Mouse (Mus musculus) adrenal gland, postnatal 36 days (tissue): ENCODE results near the gene Supt5. TPM values are rescaled to one million over a fixed set of nuclear protein-coding genes. Genes with fewer than 3 reads are reported as not detected.

Experiments used
- DNase-seq, 2 experiments: peaks; one replicate each; pipeline ENCODE4 v3.0.0; 2021; ENCODE audit warnings: mixed read lengths in 1 of 2
- total RNA-seq, 2 experiments: library from RNA; stranded (reverse); gene quantifications; 2 replicates each; pipeline ENCODE4 v1.2.3; 2021

Supt5 gene
- total RNA-seq, 2 experiments from 2014 or later: 122 to 287 TPM

- DNase-seq: no peak
Observed at GRCm38 (mm10) chr7:28353267-28353666, 14.7 kb upstream of the Supt5 start.

DNA sequence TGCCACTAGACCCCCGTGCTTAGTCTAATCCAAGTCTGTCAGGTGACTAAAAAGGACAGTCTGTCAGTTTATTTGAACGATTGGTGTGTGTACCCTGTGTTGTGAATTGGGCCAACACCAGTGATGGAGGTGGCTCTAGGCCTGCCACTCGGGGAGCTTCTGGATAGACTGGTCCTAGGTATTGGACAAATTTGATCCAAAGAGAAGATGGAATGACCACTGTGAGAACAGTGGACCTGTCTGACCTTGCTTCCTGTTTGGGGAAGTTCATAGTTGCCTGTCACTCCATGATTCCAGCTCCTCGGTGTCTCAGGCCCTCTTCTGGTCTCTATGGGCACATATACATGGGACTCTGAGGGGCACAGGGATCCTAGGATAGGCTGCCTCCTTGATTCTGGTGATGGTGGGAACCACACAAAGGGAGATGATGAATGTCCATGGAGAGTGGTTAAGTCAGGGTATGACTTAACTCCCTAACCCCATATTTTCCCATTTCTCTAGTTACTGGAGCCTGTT is 13.2 kb upstream of the Supt5 start:
- DNase-seq: no peak

DNA sequence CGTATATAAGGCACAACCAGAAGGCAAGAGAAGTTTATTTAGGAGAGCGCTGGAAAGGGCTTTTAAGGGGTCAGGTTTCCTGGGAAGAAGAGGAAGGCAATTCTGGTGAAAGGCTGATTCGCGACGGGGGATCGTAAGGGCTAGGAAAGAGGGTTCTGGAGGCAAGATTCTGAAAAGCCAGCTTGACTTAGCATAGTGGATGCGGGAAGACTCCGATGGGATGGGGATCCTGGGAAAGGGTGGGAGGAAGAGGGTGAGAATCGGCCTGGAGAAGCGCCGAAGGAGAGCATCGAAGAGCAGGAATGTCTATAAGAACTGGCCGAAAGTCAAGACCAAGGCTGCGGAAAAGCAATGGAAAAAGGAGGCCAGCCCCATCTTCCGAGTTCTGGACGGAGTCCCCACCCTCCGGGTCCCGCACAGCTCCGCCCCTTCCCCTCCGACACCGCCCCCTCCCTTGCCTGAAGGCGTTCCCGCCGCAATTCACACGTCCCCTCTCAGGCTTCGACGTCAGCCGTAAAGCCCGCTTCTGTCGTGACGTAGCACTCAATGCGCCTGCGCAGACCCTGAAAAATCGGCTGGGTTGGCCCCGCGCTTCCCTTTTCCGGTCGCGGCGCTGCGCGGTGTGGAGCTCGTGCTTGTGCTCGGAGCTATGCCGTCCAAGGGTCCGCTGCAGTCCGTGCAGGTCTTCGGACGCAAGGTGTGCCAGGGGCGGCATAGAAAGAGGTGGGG is 11.8 kb upstream of the Supt5 start, which contains the start of gene Rps16:
Rps16 (plus strand) TSS at position 498 of the 729 bp plus-strand sequence.
- peak; percentile 98 to 99 for DNase-seq

DNA sequence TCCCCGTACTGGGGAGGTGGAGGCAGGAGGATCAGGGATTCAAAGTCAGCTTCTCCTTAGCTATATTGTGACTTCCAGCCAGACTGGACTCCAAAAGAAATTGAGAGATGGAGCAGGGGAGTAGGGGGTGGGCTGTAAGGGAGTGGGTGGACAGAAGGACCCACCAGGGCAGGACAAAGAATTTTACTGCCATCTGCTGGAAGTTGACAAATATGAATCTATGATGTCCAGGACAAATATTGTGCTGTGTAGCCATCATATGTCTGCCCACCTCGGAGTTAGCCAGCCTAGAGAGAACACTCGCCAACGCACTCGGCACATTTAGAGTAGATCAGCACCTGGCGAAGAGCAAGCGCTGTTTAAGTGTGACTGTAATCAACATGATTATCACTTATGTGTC is 10.1 kb upstream of the Supt5 start:
- no peak for DNase-seq

DNA sequence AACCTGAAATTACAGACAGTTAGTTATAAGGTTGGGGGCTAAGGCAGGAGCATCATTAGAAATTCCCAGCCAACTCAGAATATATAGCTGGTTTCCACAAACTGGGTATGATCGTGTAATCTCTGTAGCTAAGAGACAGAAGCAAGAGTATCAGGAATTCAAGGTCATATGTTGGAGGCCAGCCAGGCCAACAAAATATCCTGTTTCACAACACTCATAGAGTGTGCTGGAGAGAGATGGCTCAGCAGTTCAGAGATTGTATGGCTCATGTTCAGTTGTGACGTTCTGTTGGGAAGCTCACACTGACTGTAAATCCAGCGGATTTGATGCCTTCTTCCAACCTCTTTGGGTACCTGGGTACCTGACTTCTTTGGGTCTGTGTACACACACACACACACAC is 9.2 kb upstream of the Supt5 start:
- DNase-seq: peak; percentile 81 to 86

GRCm38 (mm10) chr7:28344637-28345036 is 6.1 kb upstream of the Supt5 start:
- DNase-seq: peak; percentile 71 to 73

GRCm38 (mm10) chr7:28341381-28341780 is 2.8 kb upstream of the Supt5 start:
- no peak for DNase-seq

GRCm38 (mm10) chr7:28339213-28339917 is 819 bp upstream of the Supt5 start:
- DNase-seq: peak; percentile 71 to 75

DNA sequence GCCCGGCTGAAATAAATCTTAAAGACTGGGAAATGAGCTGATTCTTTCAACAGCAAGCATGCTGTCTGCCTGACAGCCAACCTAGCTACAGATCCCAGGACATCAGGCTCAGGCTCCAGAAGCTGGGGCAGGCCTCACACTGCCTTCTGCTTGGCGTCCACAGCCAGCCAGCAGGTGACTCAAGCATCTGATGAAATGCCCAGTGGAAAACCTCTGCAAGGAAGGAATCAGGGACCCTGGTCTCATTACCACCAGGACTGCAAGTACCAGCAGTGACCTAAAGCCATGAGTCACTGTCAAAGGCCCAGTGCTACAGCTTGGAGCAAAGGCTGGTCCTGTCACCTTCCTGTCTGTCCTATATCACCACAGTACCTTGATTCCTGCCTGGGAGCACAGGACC is 3.1 kb downstream of the Supt5 start:
- DNase-seq: peak; percentile 52 to 62

GRCm38 (mm10) chr7:28334534-28334933 is 4.0 kb downstream of the Supt5 start:
- DNase-seq: no peak

DNA sequence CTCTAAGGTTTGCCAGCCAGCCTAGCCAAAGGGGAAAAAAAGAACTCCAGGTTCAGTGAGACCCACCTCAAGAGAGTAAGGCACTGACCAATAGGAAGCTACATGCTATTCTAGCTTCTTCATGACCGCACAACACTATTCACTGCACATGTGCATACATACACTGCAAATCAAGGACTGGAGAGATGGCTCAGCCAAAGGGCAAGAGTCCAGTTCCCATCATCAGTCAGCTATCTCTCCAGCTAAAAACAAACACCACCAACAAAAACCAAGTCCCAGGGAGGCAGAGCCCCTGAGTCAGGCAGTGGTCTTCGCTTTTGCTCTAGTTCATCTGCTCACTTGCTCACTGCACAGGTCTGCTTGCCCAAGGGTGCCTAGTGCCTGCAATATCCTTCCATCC is 10.3 kb downstream of the Supt5 start:
- no peak for DNase-seq

GRCm38 (mm10) chr7:28326457-28326856 is 12.1 kb downstream of the Supt5 start:
- DNase-seq: no peak

DNA sequence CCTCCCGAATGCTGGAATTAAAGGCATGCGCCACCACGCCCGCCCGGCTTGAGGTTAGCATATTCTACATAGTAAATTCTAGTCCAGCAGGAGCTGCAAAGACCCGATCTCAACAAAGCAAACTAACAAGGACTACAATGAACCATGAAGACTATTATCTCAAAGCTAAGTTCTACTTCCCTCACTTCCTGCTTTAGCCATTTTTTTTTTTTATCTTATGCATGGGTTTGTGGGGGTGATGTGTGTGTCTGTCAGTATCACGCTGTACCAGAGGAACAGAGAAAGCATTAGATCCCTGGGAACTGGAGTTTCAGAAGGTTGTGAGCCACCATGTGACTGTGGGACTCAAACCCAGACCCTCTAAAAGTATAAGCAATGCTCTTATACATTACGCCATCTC is 13.3 kb downstream of the Supt5 start:
- no peak for DNase-seq

DNA sequence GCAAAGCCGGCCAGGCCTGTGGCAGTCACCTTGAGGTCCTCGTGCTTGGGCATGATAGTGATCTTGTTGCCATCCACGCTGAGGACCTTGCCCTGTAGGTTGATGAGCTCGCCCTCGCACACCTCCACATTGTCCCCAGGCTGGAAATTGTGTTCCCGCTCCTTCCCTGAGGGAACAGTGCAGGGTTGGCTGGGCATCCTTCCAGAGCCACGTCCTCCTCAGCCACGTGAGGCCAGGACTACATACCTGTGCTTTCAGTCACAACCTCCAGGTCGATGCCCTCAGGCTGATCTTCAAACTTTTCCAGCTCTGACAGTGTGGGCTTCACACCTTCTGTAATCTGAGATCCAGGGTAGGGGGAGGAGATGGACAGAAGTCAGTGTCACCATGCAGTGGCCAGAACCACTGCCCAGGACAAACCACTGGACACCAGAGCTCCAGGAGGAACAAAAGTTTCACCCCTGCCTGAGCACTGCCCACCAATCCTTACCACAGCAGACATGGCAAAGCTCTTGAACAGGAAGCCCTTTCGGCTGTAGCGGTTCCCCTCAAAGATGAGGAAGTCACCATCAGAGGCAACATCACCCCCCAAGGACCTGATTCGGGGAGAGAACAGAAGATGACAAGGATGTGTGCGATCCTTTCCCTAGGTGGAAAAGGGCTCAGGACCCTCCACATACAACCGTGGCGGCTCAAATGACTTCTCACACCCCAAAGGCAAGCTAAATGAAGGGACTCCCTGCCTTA is 16.4 kb downstream of the Supt5 start:
- no peak for DNase-seq

GRCm38 (mm10) chr7:28318714-28319113 is 19.8 kb downstream of the Supt5 start:
- peak; percentile 65 to 70 for DNase-seq

DNA sequence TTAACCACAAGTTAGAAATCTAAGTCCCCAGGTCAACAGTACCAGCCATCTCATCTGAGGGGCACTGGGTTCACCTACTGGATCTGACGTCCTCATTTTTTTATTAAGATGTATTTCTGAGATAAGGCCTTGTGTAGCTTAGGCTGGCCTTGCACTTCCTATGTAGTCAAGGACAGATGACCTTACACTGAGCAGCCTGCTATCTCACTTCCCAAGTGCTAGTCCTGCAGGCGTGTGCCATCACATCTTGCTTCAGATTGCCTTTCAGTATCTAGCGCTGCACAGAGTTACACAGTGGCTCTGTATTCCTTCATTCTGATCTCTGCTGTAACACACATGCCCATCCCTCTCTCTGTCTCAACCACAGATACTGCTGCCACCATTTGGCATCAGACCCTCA is 20.5 kb downstream of the Supt5 start:
- DNase-seq: peak in 1 of 2 experiments; percentile 20

GRCm38 (mm10) chr7:28311926-28312543 is 26.5 kb downstream of the Supt5 start, which contains the start of gene Timm50:
Gene Timm50 (minus strand): TSS chr7:28312072.
- DNase-seq: peak; percentile 99

GRCm38 (mm10) chr7:28311151-28311925 is 27.2 kb downstream of the Supt5 start:
- peak in 1 of 2 experiments; percentile 28 for DNase-seq

DNA sequence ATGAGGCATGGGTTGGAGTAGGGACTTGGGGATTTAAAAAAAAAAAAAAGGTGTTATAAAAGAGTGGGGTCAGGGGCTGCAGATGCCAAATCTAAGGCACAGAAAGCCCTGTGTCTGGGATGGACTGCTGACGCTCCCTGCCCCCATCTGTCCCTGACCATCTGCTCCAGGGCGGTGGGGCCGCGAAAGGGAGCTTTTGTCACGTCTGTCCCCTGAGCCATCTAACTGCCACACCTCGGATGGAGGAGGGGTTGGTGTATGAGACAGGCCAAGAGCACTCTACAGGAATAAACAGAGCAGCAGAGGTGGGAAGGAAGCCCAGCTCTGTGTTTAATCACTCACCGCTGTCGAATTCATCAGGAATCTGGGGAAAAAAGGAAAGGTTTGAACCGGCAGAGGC is 28.8 kb downstream of the Supt5 start:
- no peak for DNase-seq

DNA sequence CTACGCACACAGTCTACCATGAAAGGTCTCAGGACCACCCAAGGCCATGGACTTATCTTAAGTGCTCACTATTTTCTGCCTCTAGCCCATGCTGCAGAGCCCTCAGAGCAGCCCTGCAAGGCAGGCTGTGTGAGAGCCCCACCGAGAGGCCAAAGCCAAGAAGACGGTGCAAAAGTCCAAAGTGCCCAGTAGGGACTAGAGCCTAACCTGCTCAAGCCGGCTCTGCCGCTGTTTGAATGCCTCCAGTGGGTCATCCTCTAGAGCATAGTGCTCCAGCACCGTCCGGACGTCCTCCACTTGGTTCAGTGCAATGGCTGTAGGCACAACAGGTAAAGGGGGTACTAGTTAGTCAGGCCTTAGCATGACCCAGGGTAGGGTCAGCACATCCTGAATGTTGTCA is 32.3 kb downstream of the Supt5 start:
- DNase-seq: no peak

- peak in 1 of 2 experiments; percentile 59 for DNase-seq
Observed at GRCm38 (mm10) chr7:28305641-28306040, 32.9 kb downstream of the Supt5 start.
